Mouse (Mus musculus): Measurements from ENCODE around the gene Cd8b1.

DNA sequence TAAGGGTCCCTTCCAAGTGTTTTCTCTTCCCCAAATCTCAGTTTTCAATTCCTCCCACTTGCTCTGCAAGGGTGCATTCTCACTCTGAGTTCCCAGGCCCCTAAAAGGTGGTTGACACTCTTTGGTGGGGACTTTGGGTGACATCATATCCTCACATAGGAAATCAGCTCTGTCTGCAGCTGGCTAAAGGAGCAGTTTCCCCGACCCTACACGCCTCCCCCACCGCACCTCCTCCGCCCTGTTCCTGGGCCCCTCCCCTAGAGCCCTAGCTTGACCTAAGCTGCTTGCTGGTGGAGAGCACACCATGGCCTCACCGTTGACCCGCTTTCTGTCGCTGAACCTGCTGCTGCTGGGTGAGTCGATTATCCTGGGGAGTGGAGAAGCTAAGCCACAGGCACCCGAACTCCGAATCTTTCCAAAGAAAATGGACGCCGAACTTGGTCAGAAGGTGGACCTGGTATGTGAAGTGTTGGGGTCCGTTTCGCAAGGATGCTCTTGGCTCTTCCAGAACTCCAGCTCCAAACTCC is 50.7 kb downstream of the Cd8b1 start, which contains the start of gene Cd8a:
- no peak for TF ChIP-seq CTCF (IDR thresholded peaks at IDR 0.05; ENCODE audit: borderline replicate concordance, extremely low read depth, insufficient read depth, insufficient read length)
- TF ChIP-seq POLR2A (IDR thresholded peaks at IDR 0.05; ENCODE audit: borderline replicate concordance, extremely low read depth, insufficient read depth, insufficient read length, poor library complexity, severe bottlenecking): no peak

All from brain, embryonic 14.5 days (tissue).